Mouse (Mus musculus) heart, embryonic 13.5 days (tissue): ENCODE results near the gene Stkld1. TPM values are rescaled to one million over a fixed set of nuclear protein-coding genes. Genes with fewer than 3 reads are reported as not detected.

ENCODE experiments used
- ATAC-seq: fragments of 200-750 bp; cut with Nextera tagmentation; 2 replicates; pipeline ENCODE4 v1.8.0; 2017; ENCODE audit warnings: moderate TSS enrichment; ENCODE audit not compliant: insufficient number of reproducible peaks, low FRiP score, low TSS enrichment; ENCODE audit errors: extremely low read depth
- H3K27ac ChIP-seq: fragments of 300-500 bp; sonication (generic); replicated peaks from 2 replicates; pipeline ENCODE4 v1.5.1; 2015; ENCODE audit warnings: moderate library complexity, mild to moderate bottlenecking, inconsistent platforms
- H3K27me3 ChIP-seq: fragments of 300-500 bp; sonication (generic); replicated peaks from 2 replicates; pipeline ENCODE4 v1.6.1; 2015; ENCODE audit warnings: mild to moderate bottlenecking, inconsistent platforms
- H3K36me3 ChIP-seq: fragments of 300-500 bp; sonication (generic); 2 replicates; pipeline ENCODE4 v1.6.1; 2015; ENCODE audit warnings: mild to moderate bottlenecking, inconsistent platforms
- H3K4me1 ChIP-seq: fragments of 300-500 bp; sonication (generic); 2 replicates; pipeline ENCODE4 v1.6.1; 2015; ENCODE audit warnings: inconsistent platforms
- H3K4me2 ChIP-seq: fragments of 300-500 bp; sonication (generic); 2 replicates; pipeline ENCODE4 v1.6.1; 2015; ENCODE audit warnings: inconsistent platforms, mild to moderate bottlenecking, moderate library complexity
- H3K4me3 ChIP-seq: fragments of 300-500 bp; sonication (generic); 2 replicates; pipeline ENCODE4 v1.5.1; 2015; ENCODE audit warnings: moderate library complexity, mild to moderate bottlenecking, inconsistent platforms
- H3K9ac ChIP-seq: fragments of 300-500 bp; sonication (generic); 2 replicates; pipeline ENCODE4 v1.6.1; 2015; ENCODE audit warnings: inconsistent platforms, mild to moderate bottlenecking, moderate library complexity
- H3K9me3 ChIP-seq: fragments of 300-500 bp; sonication (generic); 2 replicates; pipeline ENCODE4 v1.6.1; 2016; ENCODE audit warnings: inconsistent platforms
- WGBS: fragments of 180-500 bp; shearing (Covaris S2); methylation state at CpG from one replicate; pipeline ENCODE4 v1.1.7; 2015; ENCODE audit warnings: mixed read lengths; 5-methylcytosine and 5-hydroxymethylcytosine counted together
- polyA plus RNA-seq: library from polyadenylated mRNA; unstranded; fragments of >200 nt; fragmentation: Nextera tagmentation; extraction: Ambion mirVana; gene quantifications from 2 replicates; pipeline ENCODE4 v1.2.1, GENCODE M21; 2015

The Stkld1 gene
- polyA plus RNA-seq, 1 experiment from 2014 or later: 0.07 TPM

DNA sequence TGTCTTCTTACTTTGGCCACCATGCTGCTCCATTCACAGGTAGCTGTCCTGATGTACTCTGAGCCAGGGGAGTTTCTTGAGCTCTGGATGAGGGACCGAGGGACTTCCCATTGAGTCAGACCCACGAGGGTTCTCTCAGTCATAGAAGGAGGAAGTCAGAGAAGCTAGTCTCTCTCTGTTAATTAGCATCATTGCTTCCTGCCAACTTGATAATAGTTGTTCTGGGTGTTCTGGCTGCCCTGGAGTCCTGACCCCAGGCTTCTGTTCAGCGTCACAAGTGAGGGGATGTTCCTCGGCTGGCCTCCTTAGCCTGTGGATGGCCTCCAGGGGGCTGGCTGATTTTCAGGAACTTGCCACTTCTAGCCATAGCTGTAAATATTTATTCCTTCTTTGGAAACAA, 40.1 kb downstream of the Stkld1 start:
- no peaks in the 10 kb centered on the region for H3K9me3 ChIP-seq
- WGBS: 31% methylated on average over 4 of the region's 4 CpGs

DNA sequence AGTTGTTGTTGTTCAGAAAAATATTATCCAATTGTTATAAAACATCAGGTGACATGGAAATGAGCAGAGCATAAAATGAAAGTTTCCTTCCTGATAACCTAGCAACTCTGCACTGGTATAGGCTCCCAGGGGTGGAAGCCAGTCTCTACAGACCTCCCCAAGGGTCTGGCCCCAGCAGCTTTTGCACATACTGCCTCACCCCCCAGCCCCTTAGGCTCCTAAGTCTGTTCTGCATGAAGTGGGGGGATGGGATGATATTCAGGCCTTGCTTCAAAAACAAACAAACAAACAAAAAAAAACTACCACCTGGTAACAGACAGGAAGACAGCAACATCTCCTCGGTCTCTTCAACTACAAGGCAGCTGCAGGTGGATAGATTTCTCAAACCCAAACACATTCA, 46.5 kb downstream of the Stkld1 start:
- H3K36me3 ChIP-seq: no peaks in the 10 kb centered on the region
- H3K4me2 ChIP-seq: no peak overlapping the region
- ATAC-seq: no peak
- H3K4me1 ChIP-seq: no peaks in the 10 kb centered on the region
- H3K9me3 ChIP-seq: no peaks in the 10 kb centered on the region
- H3K27ac ChIP-seq: no peak overlapping the region
- 74% methylated on average over 1 of the region's 1 CpGs for WGBS
- no peak overlapping the region for H3K4me3 ChIP-seq
- no peak overlapping the region for H3K9ac ChIP-seq
- H3K27me3 ChIP-seq: peaks cover 49% of the 10 kb centered on the region

More for the DNA sequence above, 40.1 kb downstream of the Stkld1 start:
- Histone ChIP-seq H3K9ac (no peak overlapping the region), H3K27ac (no peak overlapping the region), H3K36me3 (no peaks in the 10 kb centered on the region), H3K4me3 (no peak overlapping the region), H3K4me1 (no peaks in the 10 kb centered on the region), H3K27me3 (peaks cover 40% of the 10 kb centered on the region), H3K4me2 (no peak overlapping the region)
- no peak for ATAC-seq

DNA sequence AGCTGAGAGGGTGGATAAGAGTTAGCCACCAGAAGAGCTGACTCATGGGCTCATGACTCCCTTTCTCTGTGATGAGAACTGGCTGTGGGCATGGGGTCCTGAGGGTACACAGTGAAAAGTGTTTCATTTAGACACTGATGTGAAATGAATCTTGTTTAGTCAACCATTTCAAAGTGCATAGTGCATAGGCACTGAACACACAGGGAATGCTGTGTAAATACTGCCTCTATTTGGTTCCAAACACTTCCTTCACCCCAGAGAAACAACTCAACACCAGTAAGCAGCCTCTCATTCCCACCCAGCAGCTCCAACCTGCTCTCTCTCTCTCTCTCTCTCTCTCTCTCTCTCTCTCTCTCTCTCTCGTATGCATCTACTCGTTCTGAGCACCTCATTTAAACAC, 50.3 kb downstream of the Stkld1 start:
- ATAC-seq: no peak
- Histone ChIP-seq H3K9ac (no peak overlapping the region), H3K9me3 (no peaks in the 10 kb centered on the region), H3K4me2 (no peak overlapping the region), H3K4me3 (no peak overlapping the region), H3K36me3 (no peaks in the 10 kb centered on the region), H3K4me1 (no peaks in the 10 kb centered on the region), H3K27me3 (peaks cover 34% of the 10 kb centered on the region), H3K27ac (no peak overlapping the region)
- 61% methylated on average over 2 of the region's 2 CpGs for WGBS

DNA sequence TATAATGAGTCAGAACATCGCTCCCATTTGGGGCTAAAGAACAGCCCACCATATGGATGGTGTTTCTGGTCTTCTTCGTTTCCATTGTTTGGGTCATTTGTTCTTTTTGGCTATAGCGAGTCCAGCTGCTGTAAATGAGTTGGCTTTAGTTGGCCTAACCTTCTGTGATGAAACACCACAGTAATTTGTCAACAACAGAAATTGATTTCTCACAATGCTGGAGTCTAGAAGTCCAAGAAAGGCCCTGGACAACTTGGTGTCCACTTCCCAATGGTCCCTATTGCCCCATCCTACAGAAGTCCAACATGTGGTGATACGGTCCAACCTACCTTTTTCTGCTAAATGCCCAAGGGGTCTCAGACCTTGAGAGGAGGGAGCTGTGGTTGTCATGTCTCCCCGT, 50.8 kb downstream of the Stkld1 start:
- H3K4me2 ChIP-seq: no peak overlapping the region
- 75% methylated on average over 5 of the region's 5 CpGs for WGBS
- no peaks in the 10 kb centered on the region for H3K4me1 ChIP-seq
- H3K27me3 ChIP-seq: peaks cover 34% of the 10 kb centered on the region
- no peak overlapping the region for H3K27ac ChIP-seq
- no peak overlapping the region for H3K9ac ChIP-seq
- no peak overlapping the region for H3K4me3 ChIP-seq
- H3K9me3 ChIP-seq: no peaks in the 10 kb centered on the region
- ATAC-seq: no peak
- H3K36me3 ChIP-seq: no peaks in the 10 kb centered on the region

DNA sequence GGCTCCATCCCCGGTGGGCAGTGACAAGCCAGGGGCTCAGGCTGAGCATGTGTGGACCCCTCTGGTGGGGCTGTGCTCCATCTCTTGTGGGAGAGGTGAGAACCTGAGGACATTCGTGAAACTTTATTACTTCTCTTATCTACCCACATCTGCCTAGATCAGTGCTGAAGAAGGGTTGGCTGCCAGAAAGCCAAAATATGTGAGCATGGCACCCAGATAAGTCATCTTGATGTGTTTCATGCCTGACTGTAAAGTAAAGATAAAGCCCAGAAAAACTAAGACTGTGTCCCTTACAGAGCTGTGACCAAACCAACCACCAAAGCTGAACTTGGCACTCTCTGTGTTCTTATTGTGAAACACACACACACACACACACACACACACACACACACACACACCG, 60.1 kb downstream of the Stkld1 start:
- WGBS: 63% methylated on average over 3 of the region's 3 CpGs

DNA sequence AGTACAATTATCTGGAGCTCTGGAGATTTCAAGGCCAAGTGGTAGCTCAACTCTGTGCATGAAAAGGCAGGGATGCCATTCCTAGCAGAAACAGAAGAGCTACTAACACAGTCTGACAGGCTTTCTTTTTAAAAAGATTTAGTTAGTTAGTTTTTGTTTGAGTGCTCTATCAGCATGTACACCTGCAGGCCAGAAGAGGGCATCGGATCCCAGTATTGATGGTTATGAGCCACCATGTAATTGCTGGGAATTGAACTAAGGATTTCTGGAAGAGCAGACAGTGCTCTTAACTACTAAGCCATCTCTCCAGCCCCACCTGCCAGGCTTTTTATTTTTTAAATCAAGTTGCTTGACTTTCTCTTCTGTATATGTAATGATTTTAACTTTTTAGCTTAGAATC, 63.7 kb downstream of the Stkld1 start:
- Histone ChIP-seq H3K27me3 (no peaks in the 10 kb centered on the region), H3K4me1 (no peaks in the 10 kb centered on the region), H3K36me3 (no peaks in the 10 kb centered on the region), H3K4me3 (no peak overlapping the region), H3K4me2 (no peak overlapping the region), H3K9me3 (no peaks in the 10 kb centered on the region), H3K27ac (no peak overlapping the region), H3K9ac (no peak overlapping the region)
- WGBS: 88% methylated on average over 1 of the region's 1 CpGs
- ATAC-seq: no peak

More for the DNA sequence above, 60.1 kb downstream of the Stkld1 start:
- Histone ChIP-seq H3K9me3 (no peaks in the 10 kb centered on the region), H3K4me3 (no peak overlapping the region), H3K27ac (no peak overlapping the region), H3K27me3 (no peaks in the 10 kb centered on the region), H3K4me1 (no peaks in the 10 kb centered on the region), H3K9ac (no peak overlapping the region), H3K4me2 (no peak overlapping the region), H3K36me3 (no peaks in the 10 kb centered on the region)
- no peak for ATAC-seq

DNA sequence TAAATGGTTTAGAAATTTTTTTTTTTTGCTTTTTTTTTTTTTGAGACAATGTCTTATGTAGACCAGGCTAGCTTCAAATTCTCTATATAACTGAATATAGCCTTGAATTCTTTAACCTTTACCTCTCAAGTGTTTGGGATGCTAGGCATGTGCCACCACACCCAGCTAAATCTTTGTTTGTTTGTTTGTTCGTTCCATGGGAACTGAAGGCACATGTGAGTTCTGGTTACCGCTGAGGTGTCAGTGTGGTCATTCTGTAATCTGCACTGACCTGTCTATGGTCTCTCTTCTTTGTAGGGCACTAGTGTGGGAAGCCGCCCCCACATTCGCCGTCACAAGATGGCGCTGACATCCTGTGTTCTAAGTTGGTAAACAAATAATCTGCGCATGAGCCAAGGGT, 64.1 kb downstream of the Stkld1 start:
- Histone ChIP-seq H3K27me3 (no peaks in the 10 kb centered on the region), H3K36me3 (no peaks in the 10 kb centered on the region)

More for the DNA sequence above, 64.1 kb downstream of the Stkld1 start:
- Histone ChIP-seq H3K9ac (no peak overlapping the region), H3K9me3 (no peaks in the 10 kb centered on the region), H3K4me1 (no peaks in the 10 kb centered on the region), H3K27ac (no peak overlapping the region), H3K4me2 (no peak overlapping the region), H3K4me3 (no peak overlapping the region)
- ATAC-seq: no peak
- WGBS: 89% methylated on average over 7 of the region's 7 CpGs

Other genes starting within 250 kb of the Stkld1 start
- gene Abo, start 69.1 kb upstream of the Stkld1 start, polyA plus RNA-seq: not detected in 2 replicates
- 12.8 and 13.2 TPM in 2 replicates for gene Surf6, start 31.2 kb upstream of the Stkld1 start, polyA plus RNA-seq
- gene Med22, start 23.4 kb upstream of the Stkld1 start, polyA plus RNA-seq: 37.8 and 41.2 TPM in 2 replicates
- 364 and 394 TPM in 2 replicates for gene Rpl7a, start 23.3 kb upstream of the Stkld1 start, polyA plus RNA-seq
- gene Surf2, start 17.7 kb upstream of the Stkld1 start, polyA plus RNA-seq: 31.5 and 35.6 TPM in 2 replicates
- 43.4 and 44.3 TPM in 2 replicates for gene Surf1, start 17.5 kb upstream of the Stkld1 start, polyA plus RNA-seq
- gene Surf4, start 119 bp upstream of the Stkld1 start, polyA plus RNA-seq: 187 and 191 TPM in 2 replicates
- 26.3 and 27.6 TPM in 2 replicates for gene Rexo4, start 30.3 kb downstream of the Stkld1 start, polyA plus RNA-seq
- gene Adamts13, start 39.4 kb downstream of the Stkld1 start, polyA plus RNA-seq: 0.04 TPM in 2 replicates
- gene Cacfd1, start 75.9 kb downstream of the Stkld1 start, polyA plus RNA-seq: 35.9 and 43.2 TPM in 2 replicates
- 0.18 TPM in 1 of 2 replicates, not detected in the other for gene Slc2a6, start 94.0 kb downstream of the Stkld1 start, polyA plus RNA-seq
- 0.41 and 1.2 TPM in 2 replicates for gene Mymk, start 138.1 kb downstream of the Stkld1 start, polyA plus RNA-seq
- gene Adamtsl2, start 145.3 kb downstream of the Stkld1 start, polyA plus RNA-seq: 11.2 and 11.6 TPM in 2 replicates
- gene Fam163b, start 208.4 kb downstream of the Stkld1 start, polyA plus RNA-seq: 0.24 and 0.53 TPM in 2 replicates
- gene Dbh, start 231.2 kb downstream of the Stkld1 start, polyA plus RNA-seq: 0.55 and 0.88 TPM in 2 replicates